Mouse (Mus musculus) neural tube, embryonic 14.5 days (tissue): ENCODE results near the gene Rps18. TPM values are rescaled to one million over a fixed set of nuclear protein-coding genes. Genes with fewer than 3 reads are reported as not detected.
"Not testable (repeated sequence)": the region's sequence is repeated elsewhere in the genome, so short reads cannot be mapped to it uniquely, and the experiment has no call there.

Experiments used
- ATAC-seq: fragments of 200-750 bp; cut with Nextera tagmentation; 2 replicates; pipeline ENCODE4 v1.8.0; 2017; ENCODE audit warnings: low read depth, mild to moderate bottlenecking, moderate TSS enrichment, moderate library complexity
- H3K27ac ChIP-seq: fragments of 300-500 bp; sonication (generic); 2 replicates; pipeline ENCODE4 v1.5.1; 2014; ENCODE audit warnings: low read depth, mild to moderate bottlenecking, control low read depth, low read length, moderate library complexity, mixed read lengths
- H3K27me3 ChIP-seq: fragments of 300-500 bp; sonication (generic); 2 replicates; pipeline ENCODE4 v1.6.1; 2014; ENCODE audit warnings: low read length; ENCODE audit not compliant: control insufficient read depth, insufficient read depth
- H3K36me3 ChIP-seq: fragments of 300-500 bp; sonication (generic); 2 replicates; pipeline ENCODE4 v1.6.1; 2014; ENCODE audit warnings: low read length, mixed read lengths; ENCODE audit not compliant: control insufficient read depth, insufficient read depth
- H3K4me1 ChIP-seq: fragments of 300-500 bp; sonication (generic); 2 replicates; pipeline ENCODE4 v1.6.1; 2014; ENCODE audit warnings: low read length; ENCODE audit not compliant: control insufficient read depth, insufficient read depth
- H3K4me2 ChIP-seq: fragments of 300-500 bp; sonication (generic); 2 replicates; pipeline ENCODE4 v1.6.1; 2014; ENCODE audit warnings: mild to moderate bottlenecking, low read depth, low read length, control low read depth
- H3K4me3 ChIP-seq: fragments of 300-500 bp; sonication (generic); 2 replicates; pipeline ENCODE4 v1.5.1; 2014; ENCODE audit warnings: low read depth, low read length, control low read depth, mixed read lengths
- H3K9ac ChIP-seq: fragments of 300-500 bp; sonication (generic); replicated peaks from 2 replicates; pipeline ENCODE4 v1.6.1; 2014; ENCODE audit warnings: low read depth, mild to moderate bottlenecking, control low read depth, low read length, mixed read lengths
- H3K9me3 ChIP-seq: fragments of 300-500 bp; sonication (generic); 2 replicates; pipeline ENCODE4 v1.6.1; 2016; ENCODE audit warnings: low read length; ENCODE audit not compliant: control insufficient read depth
- WGBS: fragments of 180-500 bp; shearing (Covaris S2); extraction: QIAGEN DNeasy Blood & Tissue Kit; methylation state at CpG from one replicate; pipeline ENCODE4 v1.1.7; 2014; 5-methylcytosine and 5-hydroxymethylcytosine counted together
- polyA plus RNA-seq: library from polyadenylated mRNA; unstranded; fragments of >200 nt; fragmentation: Nextera tagmentation; extraction: Ambion mirVana; gene quantifications from 2 replicates; pipeline ENCODE4 v1.2.1, GENCODE M21; 2014

Rps18 gene
- polyA plus RNA-seq, 1 experiment from 2014 or later: 825 TPM

GRCm38 (mm10) chr17:33994959-33995358 is 39.2 kb upstream of the Rps18 start:
- H3K36me3 ChIP-seq: no peaks in the 10 kb centered on the region
- no peak overlapping the region for H3K4me2 ChIP-seq
- no peak overlapping the region for H3K9ac ChIP-seq
- H3K4me1 ChIP-seq: 0 out of 2 replicates have a peak, but pooled peaks cover 2% of the 10 kb centered on the region
- no peak overlapping the region for H3K4me3 ChIP-seq
- no peaks in the 10 kb centered on the region for H3K9me3 ChIP-seq
- H3K27ac ChIP-seq: no peak overlapping the region
- ATAC-seq: no peak
- WGBS: 91% methylated on average over 8 of the region's 8 CpGs
- 0 out of 2 replicates have a peak, but pooled peaks cover under 1% of the 10 kb centered on the region for H3K27me3 ChIP-seq

- H3K4me1 ChIP-seq: no peaks in the 10 kb centered on the region
- H3K27me3 ChIP-seq: no peaks in the 10 kb centered on the region
- WGBS: 34% methylated on average over 10 of the region's 10 CpGs
- H3K27ac ChIP-seq: no peak overlapping the region
- peak; percentile 46; the same call in 1 of the 2 replicates for ATAC-seq
- H3K4me3 ChIP-seq: no peak overlapping the region
- no peaks in the 10 kb centered on the region for H3K9me3 ChIP-seq
- H3K9ac ChIP-seq: no peak overlapping the region
- no peaks in the 10 kb centered on the region for H3K36me3 ChIP-seq
- no peak overlapping the region for H3K4me2 ChIP-seq
These were observed 36.2 kb upstream of the Rps18 start for GRCm38 (mm10) chr17:33991788-33992664.

- H3K36me3 ChIP-seq, H3K27me3 ChIP-seq, H3K4me1 ChIP-seq, H3K9me3 ChIP-seq, H3K27ac ChIP-seq, H3K9ac ChIP-seq, ATAC-seq: not testable (repeated sequence)
- Histone ChIP-seq H3K4me2 (peak overlapping the region; percentile 43), H3K4me3 (0 out of 2 replicates have a peak overlapping the region, but pooled peaks have one; percentile 38)
- WGBS: 11% methylated on average over 8 of the region's 8 CpGs
These were observed 26.3 kb upstream of the Rps18 start for GRCm38 (mm10) chr17:33982136-33982535.

- WGBS: under 1% methylated on average over 27 of the region's 27 CpGs
- not testable (repeated sequence) for H3K27me3 ChIP-seq, H3K4me1 ChIP-seq, H3K36me3 ChIP-seq, H3K9me3 ChIP-seq
- peak overlapping the region; percentile 47; the same call in 1 of the 2 replicates for H3K9ac ChIP-seq
- peak overlapping the region; percentile 38 for H3K4me3 ChIP-seq
- H3K4me2 ChIP-seq: peak overlapping the region; percentile 43
- peak; percentile 96 for ATAC-seq
- peak overlapping the region; percentile 88 for H3K27ac ChIP-seq
These were observed 25.6 kb upstream of the Rps18 start for GRCm38 (mm10) chr17:33981192-33981909.

GRCm38 (mm10) chr17:33980181-33981035 is 24.6 kb upstream of the Rps18 start:
- no peak overlapping the region for H3K4me2 ChIP-seq
- H3K4me1 ChIP-seq: 0 out of 2 replicates have a peak, but pooled peaks cover 4% of the 10 kb centered on the region
- 77% methylated on average over 19 of the region's 19 CpGs for WGBS
- peak overlapping the region; percentile 37; the same call in 1 of the 2 replicates for H3K9ac ChIP-seq
- no peaks in the 10 kb centered on the region for H3K36me3 ChIP-seq
- H3K9me3 ChIP-seq: no peaks in the 10 kb centered on the region
- peaks cover 9% of the 10 kb centered on the region for H3K27me3 ChIP-seq
- peak; percentile 4; the same call in 1 of the 2 replicates for ATAC-seq
- no peak overlapping the region for H3K4me3 ChIP-seq
- 0 out of 2 replicates have a peak overlapping the region, but pooled peaks have one; percentile 34 for H3K27ac ChIP-seq

- 77% methylated on average over 6 of the region's 6 CpGs for WGBS
- H3K4me3 ChIP-seq: no peak overlapping the region
These were observed 23.8 kb upstream of the Rps18 start for GRCm38 (mm10) chr17:33979512-33980050.

GRCm38 (mm10) chr17:33978631-33979031 is 22.8 kb upstream of the Rps18 start:
- Histone ChIP-seq H3K36me3 (no peaks in the 10 kb centered on the region), H3K27me3 (peaks cover 9% of the 10 kb centered on the region), H3K9ac (no peak overlapping the region), H3K27ac (no peak overlapping the region), H3K9me3 (no peaks in the 10 kb centered on the region), H3K4me3 (peak overlapping the region; percentile 25), H3K4me2 (peak overlapping the region; percentile 40), H3K4me1 (0 out of 2 replicates have a peak, but pooled peaks cover 4% of the 10 kb centered on the region)
- under 1% methylated on average over 16 of the region's 17 CpGs for WGBS
- no peak for ATAC-seq

More at GRCm38 (mm10) chr17:33979512-33980050, 23.8 kb upstream of the Rps18 start:
- H3K27ac ChIP-seq: no peak overlapping the region
- H3K27me3 ChIP-seq: peaks cover 9% of the 10 kb centered on the region
- H3K4me2 ChIP-seq: no peak overlapping the region
- no peaks in the 10 kb centered on the region for H3K9me3 ChIP-seq
- H3K9ac ChIP-seq: no peak overlapping the region
- H3K36me3 ChIP-seq: no peaks in the 10 kb centered on the region
- no peak for ATAC-seq
- 0 out of 2 replicates have a peak, but pooled peaks cover 4% of the 10 kb centered on the region for H3K4me1 ChIP-seq

GRCm38 (mm10) chr17:33977861-33978557 is 22.2 kb upstream of the Rps18 start:
- H3K4me1 ChIP-seq: 0 out of 2 replicates have a peak, but pooled peaks cover 4% of the 10 kb centered on the region
- H3K9ac ChIP-seq: no peak overlapping the region
- H3K27me3 ChIP-seq: peaks cover 9% of the 10 kb centered on the region
- no peaks in the 10 kb centered on the region for H3K9me3 ChIP-seq
- peak overlapping the region; percentile 25 for H3K4me3 ChIP-seq
- H3K27ac ChIP-seq: no peak overlapping the region
- ATAC-seq: no peak
- peak overlapping the region; percentile 40 for H3K4me2 ChIP-seq
- WGBS: 2% methylated on average over 57 of the region's 57 CpGs
- no peaks in the 10 kb centered on the region for H3K36me3 ChIP-seq
